Mouse (Mus musculus) gastrocnemius, postnatal 10 days (tissue): ENCODE measurements at regions not wholly inside any gene's neighbourhood (a gene's known extent, or its start where the extent isn't known, plus 50 kb on each side); places are given as distances from the start of the nearest gene placed in this dataset.

Source experiments
- DNase-seq: peaks from one replicate; pipeline ENCODE4 v3.0.0; 2021; ENCODE audit warnings: mixed read lengths

DNA sequence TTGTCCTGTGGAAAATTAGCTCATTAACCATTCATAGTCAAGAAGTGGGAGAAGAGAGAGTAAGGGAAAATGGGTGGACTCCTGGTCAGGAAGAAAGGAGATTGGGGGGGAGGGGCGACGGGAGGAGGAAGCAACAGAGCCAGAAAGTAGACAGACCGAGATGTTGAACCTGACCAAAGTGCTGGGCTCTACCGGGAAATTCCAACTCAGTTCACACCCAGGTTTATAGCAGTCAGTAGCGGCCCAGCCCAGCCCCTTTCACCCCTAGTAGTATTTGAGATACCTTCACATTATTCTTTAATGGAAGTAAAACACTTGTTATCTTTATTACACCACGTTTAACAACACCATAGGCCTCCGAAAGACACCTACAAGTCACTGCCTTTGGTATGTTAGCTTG is 158.2 kb downstream of the Hibadh start:
- DNase-seq, result no peak

- DNase-seq, result no peak
Observed at GRCm38 (mm10) chr6:52486146-52486545, 154.0 kb downstream of the Hibadh start.

- no peak for DNase-seq
Observed at GRCm38 (mm10) chr6:52486655-52487054, 153.5 kb downstream of the Hibadh start.

GRCm38 (mm10) chr6:52487861-52488260 is 152.3 kb downstream of the Hibadh start:
- DNase-seq, result no peak

DNA sequence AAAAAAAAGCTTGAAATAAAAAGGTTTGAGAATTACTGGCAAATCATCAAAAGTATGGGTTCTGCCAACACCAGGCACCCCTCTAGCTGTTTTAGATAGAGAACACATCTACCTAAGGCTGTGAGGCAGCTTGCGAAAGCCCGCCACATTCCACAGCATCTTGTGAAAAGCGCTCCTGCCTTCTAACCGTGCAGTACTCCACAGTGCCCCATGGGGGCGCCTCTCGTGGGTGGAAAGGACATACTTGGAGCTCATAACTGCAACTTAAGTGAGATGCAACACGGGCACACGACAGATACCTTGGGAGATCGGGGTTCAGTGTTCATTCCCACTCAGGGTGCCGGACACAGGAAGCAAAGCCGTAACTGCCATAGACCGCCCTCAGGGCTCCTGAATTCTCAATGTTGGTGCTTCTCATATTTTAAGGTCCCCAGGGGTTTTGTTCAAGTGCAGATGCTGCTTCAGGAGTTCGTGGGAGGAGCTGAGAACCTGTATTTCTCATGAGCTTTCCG is 149.9 kb downstream of the Hibadh start:
- no peak for DNase-seq

- no peak for DNase-seq
Observed at GRCm38 (mm10) chr6:52495301-52495700, 144.9 kb downstream of the Hibadh start.

DNA sequence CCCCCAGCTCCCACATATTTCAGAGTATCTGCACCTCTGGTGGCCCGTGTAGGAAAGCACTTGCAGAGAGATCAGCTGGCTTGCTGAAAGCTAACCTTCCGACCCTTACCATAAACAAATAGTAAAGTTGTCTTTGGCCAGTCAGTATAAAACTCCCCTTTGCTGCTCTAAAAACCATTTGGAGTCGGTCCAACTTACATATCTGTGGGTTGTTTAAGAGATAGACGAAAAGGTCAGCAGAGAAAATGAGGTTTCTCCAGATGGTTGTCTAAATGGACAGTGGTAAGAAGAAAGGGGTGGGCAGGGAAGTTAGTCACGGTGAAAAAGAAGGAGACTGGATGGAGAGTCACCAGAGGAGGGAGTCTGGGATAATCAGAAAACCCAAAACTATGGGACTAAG is 144.3 kb downstream of the Hibadh start:
- DNase-seq, result no peak
